Mouse (Mus musculus) stomach, postnatal 0 days (tissue): Measurements from ENCODE around the gene Crxos.

Source experiments
- CTCF ChIP-seq: IDR thresholded peaks from 2 replicates; pipeline ENCODE4 v1.5.1; 2016; ENCODE audit warnings: antibody characterized with exemption, low read depth, mild to moderate bottlenecking, moderate library complexity
- EP300 ChIP-seq: optimal IDR thresholded peaks from 2 replicates; pipeline ENCODE3; 2016; ENCODE audit warnings: antibody characterized with exemption

- TF ChIP-seq CTCF: no peak
- no peak for TF ChIP-seq EP300
Measured at GRCm38 (mm10) chr7:15881388-15881787, 1.0 kb upstream of the Crxos start.
